Mouse (Mus musculus): ENCODE results near the gene Sec31b. TPM values are rescaled to one million over a fixed set of nuclear protein-coding genes. Genes with fewer than 3 reads are reported as not detected.

The Sec31b gene
- polyA plus RNA-seq, 1 experiment from 2014 or later = 0.18 TPM

- no peak for ATAC-seq
- peaks cover 6% of the 10 kb centered on the region for H3K9me3 ChIP-seq (ENCODE audit: control insufficient read depth, low read length)
These were observed 1.3 kb downstream of the Sec31b start for GRCm38 (mm10) chr19:44544372-44544771.

GRCm38 (mm10) chr19:44542694-44543178 lies 2.9 kb downstream of the Sec31b start:
- Histone ChIP-seq H3K9ac (ENCODE audit: low read depth, low read length) (no peak overlapping the region), H3K9me3 (ENCODE audit: control insufficient read depth, low read length) (peaks cover 6% of the 10 kb centered on the region), H3K36me3 (ENCODE audit: control insufficient read depth, insufficient read depth, low read length) (no peaks in the 10 kb centered on the region), H3K4me2 (ENCODE audit: low read length) (no peak overlapping the region), H3K27me3 (replicated peaks; ENCODE audit: control insufficient read depth, insufficient read depth, low read length) (peaks cover 10% of the 10 kb centered on the region), H3K4me1 (ENCODE audit: control insufficient read depth, insufficient read depth, low read depth, low read length) (peaks cover 4% of the 10 kb centered on the region), H3K4me3 (ENCODE audit: low read length) (no peak overlapping the region), H3K27ac (ENCODE audit: low read depth, low read length) (no peak overlapping the region)
- no peak for ATAC-seq
- 93% methylated on average over 8 of the region's 8 CpGs for WGBS

More at GRCm38 (mm10) chr19:44544372-44544771, 1.3 kb downstream of the Sec31b start:
- 54% methylated on average over 10 of the region's 10 CpGs for whole genome bisulfite sequencing
- Histone ChIP-seq H3K27ac (ENCODE audit: low read depth, low read length) (no peak overlapping the region), H3K4me1 (ENCODE audit: control insufficient read depth, insufficient read depth, low read depth, low read length) (peaks cover 4% of the 10 kb centered on the region), H3K4me2 (ENCODE audit: low read length) (no peak overlapping the region; the same call in 1 of the 2 replicates), H3K36me3 (ENCODE audit: control insufficient read depth, insufficient read depth, low read length) (peaks cover 5% of the 10 kb centered on the region; the same call in 1 of the 2 replicates), H3K9ac (ENCODE audit: low read depth, low read length) (no peak overlapping the region), H3K27me3 (replicated peaks; ENCODE audit: control insufficient read depth, insufficient read depth, low read length) (peaks cover 10% of the 10 kb centered on the region), H3K4me3 (ENCODE audit: low read length) (no peak overlapping the region)

GRCm38 (mm10) chr19:44537416-44537815 lies 8.2 kb downstream of the Sec31b start:
- H3K9me3 ChIP-seq (ENCODE audit: control insufficient read depth, low read length) = peaks cover 6% of the 10 kb centered on the region
- WGBS = 86% methylated on average over 8 of the region's 8 CpGs
- no peaks in the 10 kb centered on the region for H3K4me1 ChIP-seq (ENCODE audit: control insufficient read depth, insufficient read depth, low read depth, low read length)
- no peak overlapping the region for H3K27ac ChIP-seq (ENCODE audit: low read depth, low read length)
- no peak for ATAC-seq
- H3K4me2 ChIP-seq (ENCODE audit: low read length) = no peak overlapping the region
- H3K36me3 ChIP-seq (ENCODE audit: control insufficient read depth, insufficient read depth, low read length) = no peaks in the 10 kb centered on the region
- no peak overlapping the region for H3K4me3 ChIP-seq (ENCODE audit: low read length)
- no peak overlapping the region for H3K9ac ChIP-seq (ENCODE audit: low read depth, low read length)
- H3K27me3 ChIP-seq (replicated peaks; ENCODE audit: control insufficient read depth, insufficient read depth, low read length) = no peaks in the 10 kb centered on the region; the same call in 1 of the 2 replicates

GRCm38 (mm10) chr19:44535376-44535775 lies 10.3 kb downstream of the Sec31b start:
- no peaks in the 10 kb centered on the region for H3K9me3 ChIP-seq (ENCODE audit: control insufficient read depth, low read length)
- no peaks in the 10 kb centered on the region for H3K36me3 ChIP-seq (ENCODE audit: control insufficient read depth, insufficient read depth, low read length)
- 39% methylated on average over 3 of the region's 3 CpGs for WGBS
- ATAC-seq = peak; percentile 61; the same call in 1 of the 2 replicates
- no peak overlapping the region for H3K4me3 ChIP-seq (ENCODE audit: low read length)
- H3K27me3 ChIP-seq (replicated peaks; ENCODE audit: control insufficient read depth, insufficient read depth, low read length) = no peaks in the 10 kb centered on the region; the same call in 1 of the 2 replicates
- no peak overlapping the region for H3K27ac ChIP-seq (ENCODE audit: low read depth, low read length)
- H3K9ac ChIP-seq (ENCODE audit: low read depth, low read length) = no peak overlapping the region
- no peaks in the 10 kb centered on the region for H3K4me1 ChIP-seq (ENCODE audit: control insufficient read depth, insufficient read depth, low read depth, low read length)
- no peak overlapping the region for H3K4me2 ChIP-seq (ENCODE audit: low read length)

GRCm38 (mm10) chr19:44530018-44530417 lies 15.6 kb downstream of the Sec31b start:
- H3K27me3 ChIP-seq (replicated peaks; ENCODE audit: control insufficient read depth, insufficient read depth, low read length) = no peaks in the 10 kb centered on the region; the same call in 1 of the 2 replicates
- 85% methylated on average over 6 of the region's 6 CpGs for WGBS

GRCm38 (mm10) chr19:44525551-44526205 lies 20.0 kb downstream of the Sec31b start:
- ATAC-seq = no peak
- H3K27ac ChIP-seq (ENCODE audit: low read depth, low read length) = no peak overlapping the region
- H3K9me3 ChIP-seq (ENCODE audit: control insufficient read depth, low read length) = no peaks in the 10 kb centered on the region
- H3K4me1 ChIP-seq (ENCODE audit: control insufficient read depth, insufficient read depth, low read depth, low read length) = no peaks in the 10 kb centered on the region
- no peak overlapping the region for H3K9ac ChIP-seq (ENCODE audit: low read depth, low read length)
- H3K36me3 ChIP-seq (ENCODE audit: control insufficient read depth, insufficient read depth, low read length) = no peaks in the 10 kb centered on the region
- no peak overlapping the region for H3K4me3 ChIP-seq (ENCODE audit: low read length)
- H3K4me2 ChIP-seq (ENCODE audit: low read length) = no peak overlapping the region
- no peaks in the 10 kb centered on the region for H3K27me3 ChIP-seq (replicated peaks; ENCODE audit: control insufficient read depth, insufficient read depth, low read length)
- 88% methylated on average over 9 of the region's 9 CpGs for WGBS

More at GRCm38 (mm10) chr19:44530018-44530417, 15.6 kb downstream of the Sec31b start:
- ATAC-seq = no peak
- Histone ChIP-seq H3K9me3 (ENCODE audit: control insufficient read depth, low read length) (no peaks in the 10 kb centered on the region), H3K4me1 (ENCODE audit: control insufficient read depth, insufficient read depth, low read depth, low read length) (no peaks in the 10 kb centered on the region), H3K9ac (ENCODE audit: low read depth, low read length) (no peak overlapping the region), H3K4me3 (ENCODE audit: low read length) (no peak overlapping the region), H3K4me2 (ENCODE audit: low read length) (no peak overlapping the region), H3K27ac (ENCODE audit: low read depth, low read length) (no peak overlapping the region), H3K36me3 (ENCODE audit: control insufficient read depth, insufficient read depth, low read length) (no peaks in the 10 kb centered on the region)

DNA sequence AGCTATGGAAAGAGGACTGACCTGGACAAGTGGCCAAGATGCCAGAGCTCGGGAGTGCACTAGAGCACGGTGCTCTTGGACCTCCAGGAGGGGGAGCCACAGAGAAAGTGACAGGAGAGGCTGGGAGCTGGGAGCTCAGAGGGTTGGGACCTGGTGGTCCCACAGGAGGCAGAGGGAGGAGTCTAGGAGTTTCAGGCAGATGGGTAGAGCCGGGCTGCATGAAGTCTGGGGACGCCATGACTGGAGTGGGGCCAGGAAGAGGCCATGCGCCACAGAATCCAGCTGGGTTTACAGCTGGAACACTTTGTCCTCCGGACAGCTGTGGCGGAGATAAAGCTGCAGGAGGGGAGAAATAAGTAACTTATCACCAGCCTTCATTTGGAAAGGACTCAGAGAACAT lies 26.5 kb downstream of the Sec31b start:
- no peaks in the 10 kb centered on the region for H3K36me3 ChIP-seq (ENCODE audit: control insufficient read depth, insufficient read depth, low read length)
- ATAC-seq = no peak
- WGBS = 20% methylated on average over 7 of the region's 7 CpGs

DNA sequence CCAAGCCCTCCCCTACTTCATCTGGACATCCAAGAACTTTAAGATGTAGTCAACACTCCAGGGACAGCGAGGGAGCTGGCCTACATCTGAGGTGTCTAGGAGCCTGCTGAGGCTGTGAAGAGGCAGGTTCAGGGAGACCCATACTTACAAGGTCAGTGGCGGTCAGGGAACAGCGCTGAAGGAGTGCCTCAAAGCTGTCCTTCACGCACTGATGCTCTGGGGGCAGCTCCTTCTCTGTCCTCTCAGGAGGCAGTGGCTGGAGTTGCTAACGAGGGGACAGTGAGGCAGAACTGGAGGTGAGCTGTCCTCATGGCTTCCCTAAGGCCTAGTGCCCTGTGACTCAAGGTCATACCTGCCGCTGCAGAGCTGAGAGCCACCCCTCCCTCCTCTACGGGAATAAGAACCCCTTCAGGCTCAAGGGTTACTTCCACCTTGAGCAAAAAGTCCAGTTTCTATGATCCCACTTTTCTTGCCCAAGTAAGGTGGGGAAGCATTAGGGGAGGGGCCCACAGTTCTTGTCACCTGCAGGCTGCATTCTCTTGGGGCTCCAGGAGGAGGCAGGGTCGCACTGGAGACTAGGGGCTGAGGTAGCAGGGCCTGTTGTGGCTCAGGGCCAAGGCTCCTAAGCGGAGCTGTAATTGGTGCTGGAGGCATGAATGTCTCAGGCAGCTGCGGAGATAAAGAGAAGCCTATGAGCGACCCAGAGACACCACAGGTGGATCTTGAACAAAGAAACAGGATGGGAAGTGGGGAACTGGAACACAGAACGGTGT lies 27.5 kb downstream of the Sec31b start:
- Histone ChIP-seq H3K27ac (ENCODE audit: low read depth, low read length) (no peak overlapping the region), H3K9me3 (ENCODE audit: control insufficient read depth, low read length) (no peaks in the 10 kb centered on the region), H3K27me3 (replicated peaks; ENCODE audit: control insufficient read depth, insufficient read depth, low read length) (peaks cover 35% of the 10 kb centered on the region), H3K4me3 (ENCODE audit: low read length) (no peak overlapping the region), H3K4me2 (ENCODE audit: low read length) (no peak overlapping the region), H3K36me3 (ENCODE audit: control insufficient read depth, insufficient read depth, low read length) (no peaks in the 10 kb centered on the region), H3K4me1 (ENCODE audit: control insufficient read depth, insufficient read depth, low read depth, low read length) (peaks cover 6% of the 10 kb centered on the region; the same call in 1 of the 2 replicates), H3K9ac (ENCODE audit: low read depth, low read length) (no peak overlapping the region)
- WGBS = 43% methylated on average over 12 of the region's 12 CpGs
- ATAC-seq = no peak

More for the DNA sequence above, 26.5 kb downstream of the Sec31b start:
- Histone ChIP-seq H3K27me3 (replicated peaks; ENCODE audit: control insufficient read depth, insufficient read depth, low read length) (peaks cover 27% of the 10 kb centered on the region), H3K4me1 (ENCODE audit: control insufficient read depth, insufficient read depth, low read depth, low read length) (peaks cover 6% of the 10 kb centered on the region; the same call in 1 of the 2 replicates), H3K27ac (ENCODE audit: low read depth, low read length) (no peak overlapping the region), H3K4me3 (ENCODE audit: low read length) (no peak overlapping the region), H3K9me3 (ENCODE audit: control insufficient read depth, low read length) (no peaks in the 10 kb centered on the region), H3K9ac (ENCODE audit: low read depth, low read length) (no peak overlapping the region), H3K4me2 (ENCODE audit: low read length) (no peak overlapping the region)

DNA sequence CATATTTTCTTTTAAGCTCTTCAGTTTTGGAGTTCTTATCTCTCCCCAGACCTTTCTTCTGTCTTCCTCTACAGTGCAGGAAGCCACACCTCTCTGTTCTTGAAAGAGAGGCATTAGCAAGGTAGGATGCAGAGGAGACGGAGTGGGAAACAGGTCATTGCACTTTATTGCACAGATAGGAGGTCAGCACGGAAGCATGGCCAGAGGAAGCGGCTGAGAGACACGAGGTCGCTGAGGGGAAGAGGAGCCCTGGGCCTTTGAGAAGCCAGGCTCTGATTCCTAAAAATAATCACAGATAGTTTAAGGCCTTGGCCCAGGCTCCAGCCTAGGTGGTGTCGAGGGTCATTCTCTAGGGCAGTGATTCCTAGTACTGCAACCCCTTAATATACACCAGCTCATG lies 29.9 kb downstream of the Sec31b start:
- H3K9ac ChIP-seq (ENCODE audit: low read depth, low read length) = no peak overlapping the region
- WGBS = 44% methylated on average over 6 of the region's 6 CpGs
- H3K27ac ChIP-seq (ENCODE audit: low read depth, low read length) = no peak overlapping the region
- no peak overlapping the region for H3K4me3 ChIP-seq (ENCODE audit: low read length)
- no peak overlapping the region for H3K4me2 ChIP-seq (ENCODE audit: low read length)
- peaks cover 56% of the 10 kb centered on the region for H3K27me3 ChIP-seq (replicated peaks; ENCODE audit: control insufficient read depth, insufficient read depth, low read length)
- H3K36me3 ChIP-seq (ENCODE audit: control insufficient read depth, insufficient read depth, low read length) = no peaks in the 10 kb centered on the region
- H3K4me1 ChIP-seq (ENCODE audit: control insufficient read depth, insufficient read depth, low read depth, low read length) = peaks cover 20% of the 10 kb centered on the region
- no peak for ATAC-seq
- H3K9me3 ChIP-seq (ENCODE audit: control insufficient read depth, low read length) = no peaks in the 10 kb centered on the region

Measured in hindbrain, embryonic 16.5 days (tissue).